Mouse (Mus musculus): Measurements from ENCODE around the gene Ccnf.

- no peak for TF ChIP-seq CTCF (IDR thresholded peaks at IDR 0.05; ENCODE audit: low read depth, low read length)
- no peak for TF ChIP-seq POLR2A (IDR thresholded peaks at IDR 0.05; ENCODE audit: borderline replicate concordance, low read depth, low read length)
Observed at GRCm38 (mm10) chr17:24203068-24203467, 48.2 kb downstream of the Ccnf start.

Measured in bone marrow macrophage, adult 2 months (primary cell).